Mouse (Mus musculus) layer of hippocampus, postnatal 10 days (tissue): ENCODE data around the gene Eml2. TPM values are rescaled to one million over a fixed set of nuclear protein-coding genes. Genes with fewer than 3 reads are reported as not detected.
A peak's percentile ranks its signal among the peaks of the same experiment; 100 is the strongest.

Experiments used
- DNase-seq, 2 experiments: peaks; one replicate each; pipeline ENCODE4 v3.0.0; 2021; ENCODE audit warnings: low spot score in 2 of 2
- total RNA-seq, 2 experiments: library from RNA; stranded (reverse); gene quantifications; 2 replicates each; pipeline ENCODE4 v1.2.3; 2021

Eml2 gene
- total RNA-seq, 2 experiments from 2014 or later: 183 to 198 TPM

GRCm38 (mm10) chr7:19197985-19198384, 21.8 kb downstream of the Eml2 start:
- DNase-seq: no peak

GRCm38 (mm10) chr7:19201660-19202059, 25.4 kb downstream of the Eml2 start:
- no peak for DNase-seq

GRCm38 (mm10) chr7:19202065-19202850, 26.0 kb downstream of the Eml2 start:
- no peak for DNase-seq

- DNase-seq: no peak
Measured at GRCm38 (mm10) chr7:19208201-19208910, 32.1 kb downstream of the Eml2 start.

GRCm38 (mm10) chr7:19208944-19209472, 32.8 kb downstream of the Eml2 start:
- peak; percentile 56 to 66 for DNase-seq

- DNase-seq: no peak
Measured at GRCm38 (mm10) chr7:19209494-19209893, 33.3 kb downstream of the Eml2 start.

GRCm38 (mm10) chr7:19210010-19210409, 33.8 kb downstream of the Eml2 start:
- no peak for DNase-seq

- no peak for DNase-seq
Measured at GRCm38 (mm10) chr7:19211041-19211675, 34.9 kb downstream of the Eml2 start.

- DNase-seq: peak in 1 of 2 experiments; percentile 16
Measured at GRCm38 (mm10) chr7:19211996-19212755, 36.0 kb downstream of the Eml2 start, which contains the start of gene Gpr4. Gene Gpr4 (plus strand): TSS chr7:19212538.

- DNase-seq: no peak
Measured at GRCm38 (mm10) chr7:19213385-19213784, 37.2 kb downstream of the Eml2 start.

- DNase-seq: no peak
Measured at GRCm38 (mm10) chr7:19214369-19214768, 38.1 kb downstream of the Eml2 start.

- no peak for DNase-seq
Measured at GRCm38 (mm10) chr7:19214940-19215339, 38.7 kb downstream of the Eml2 start.

GRCm38 (mm10) chr7:19217492-19217891, 41.3 kb downstream of the Eml2 start:
- no peak for DNase-seq

GRCm38 (mm10) chr7:19217944-19218343, 41.7 kb downstream of the Eml2 start:
- DNase-seq: no peak

GRCm38 (mm10) chr7:19220061-19220460, 43.8 kb downstream of the Eml2 start:
- no peak for DNase-seq

- no peak for DNase-seq
Measured at GRCm38 (mm10) chr7:19222189-19222588, 46.0 kb downstream of the Eml2 start.

- no peak for DNase-seq
Measured at GRCm38 (mm10) chr7:19222875-19223274, 46.7 kb downstream of the Eml2 start.

GRCm38 (mm10) chr7:19224933-19225332, 48.7 kb downstream of the Eml2 start:
- DNase-seq: no peak

- DNase-seq: peak; percentile 48 to 62
Measured at GRCm38 (mm10) chr7:19226817-19227797, 50.9 kb downstream of the Eml2 start.
